Comparison of ENCODE assay signal across 14 mouse cellular contexts in the genomic region with DNA sequence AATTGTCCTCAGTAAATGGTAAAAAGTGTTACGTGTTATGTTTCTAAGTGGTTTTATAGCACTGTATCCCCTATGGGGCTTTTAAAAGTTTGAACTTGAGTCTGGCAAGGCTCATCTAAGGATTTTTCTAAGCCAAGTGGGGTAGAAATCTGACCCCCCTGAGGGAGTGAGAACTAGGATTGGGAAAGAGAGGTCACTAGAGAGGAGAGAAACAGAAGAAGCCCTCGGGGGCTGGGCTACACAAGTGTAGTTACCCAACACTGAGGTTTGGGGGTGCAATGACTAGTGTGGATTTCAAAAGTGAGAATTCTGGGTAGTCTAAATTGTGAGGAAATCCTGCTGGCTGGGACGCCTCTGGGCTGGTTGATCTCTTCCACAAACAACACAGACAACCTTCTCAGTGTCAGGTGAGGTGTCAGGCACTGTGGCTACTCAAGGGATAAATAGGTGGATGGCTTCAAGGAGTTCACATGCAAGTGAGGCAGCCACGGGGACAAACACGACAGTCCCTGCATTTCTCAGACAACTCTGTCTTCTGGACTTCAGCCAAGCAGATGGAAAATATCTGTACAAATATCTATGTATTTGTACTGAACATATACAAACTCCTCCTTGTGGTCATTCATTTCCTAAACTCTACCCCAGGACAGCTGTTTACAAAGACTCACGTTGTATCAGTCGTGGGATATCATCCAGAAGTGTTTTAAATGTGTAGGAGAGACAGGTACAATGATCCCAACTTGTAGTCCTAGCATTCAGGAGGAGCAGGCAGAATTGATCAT. TPM values are rescaled to one million over a fixed set of nuclear protein-coding genes. Genes with fewer than 3 reads are reported as not detected.
DNase-seq lines count a peak whose midpoint lies in the region; ATAC-seq and TF ChIP-seq lines count a peak whose summit lies in the region.
"Had no signal": no experiment of that assay in that cellular context is flagged by ENCODE, and none has a peak within 500 bp of the region (broad histone marks: within the 10 kb centered on the region; RNA-seq: fewer than 3 reads in every experiment).

No protein-coding gene starts in this region.

- no peaks in the 10 kb centered on the region for H3K9me3 ChIP-seq in embryonic facial prominence, embryonic 12.5 days
- no peaks in the 10 kb centered on the region for H3K9me3 ChIP-seq in limb, embryonic 14.5 days (ENCODE audit: control insufficient read depth, low read length)
- H3K9me3 ChIP-seq in forebrain, embryonic 15.5 days, result no peaks in the 10 kb centered on the region
- H3K9me3 ChIP-seq in midbrain, embryonic 15.5 days, result no peaks in the 10 kb centered on the region
- H3K9me3 ChIP-seq: heart, embryonic 15.5 days; neural tube, embryonic 15.5 days had no signal

- H3K9ac ChIP-seq in embryonic facial prominence, embryonic 12.5 days, result no peak overlapping the region
- 0 out of 2 replicates have a peak overlapping the region, but pooled peaks have one; percentile 18 for H3K9ac ChIP-seq in limb, embryonic 14.5 days (ENCODE audit: low read depth, low read length, severe bottlenecking)
- no peak overlapping the region for H3K9ac ChIP-seq in forebrain, embryonic 15.5 days (replicated peaks)
- no peak overlapping the region for H3K9ac ChIP-seq in midbrain, embryonic 15.5 days
- H3K9ac ChIP-seq: heart, embryonic 15.5 days; neural tube, embryonic 15.5 days had no signal

- peak overlapping the region; percentile 7; the same call in 1 of the 2 replicates for H3K27ac ChIP-seq in embryonic facial prominence, embryonic 12.5 days
- no peak overlapping the region for H3K27ac ChIP-seq in limb, embryonic 14.5 days (replicated peaks; ENCODE audit: low read depth, low read length)
- H3K27ac ChIP-seq in forebrain, embryonic 15.5 days (replicated peaks), result no peak overlapping the region
- H3K27ac ChIP-seq in midbrain, embryonic 15.5 days, result no peak overlapping the region
- H3K27ac ChIP-seq: heart, embryonic 15.5 days; macrophage; neural tube, embryonic 15.5 days had no signal

- 0 out of 2 replicates have a peak, but pooled peaks have one; percentile 28 for ATAC-seq in embryonic facial prominence, embryonic 12.5 days (ENCODE audit: insufficient number of reproducible peaks, insufficient read depth, low FRiP score, low TSS enrichment)
- peak; percentile 88 for ATAC-seq in limb, embryonic 14.5 days (ENCODE audit: low FRiP score, low read depth)
- ATAC-seq in megakaryocyte progenitor cell, adult 5-6 weeks (replicated peaks; ENCODE audit: poor library complexity), result peak; percentile 78
- ATAC-seq in forebrain, embryonic 15.5 days (replicated peaks), result no peak
- no peak for ATAC-seq in midbrain, embryonic 15.5 days (replicated peaks)

- peaks cover 9% of the 10 kb centered on the region; the same call in 1 of the 2 replicates for H3K4me1 ChIP-seq in embryonic facial prominence, embryonic 12.5 days
- H3K4me1 ChIP-seq in limb, embryonic 14.5 days (ENCODE audit: control insufficient read depth, insufficient read depth, low read length), result peaks cover 14% of the 10 kb centered on the region
- H3K4me1 ChIP-seq in forebrain, embryonic 15.5 days, result no peaks in the 10 kb centered on the region
- H3K4me1 ChIP-seq in midbrain, embryonic 15.5 days, result no peaks in the 10 kb centered on the region
- H3K4me1 ChIP-seq: heart, embryonic 15.5 days; neural tube, embryonic 15.5 days had no signal

- 42% methylated on average over 7 of the region's 7 CpGs for WGBS in embryonic facial prominence, embryonic 12.5 days
- 37% methylated on average over 7 of the region's 7 CpGs for WGBS in limb, embryonic 14.5 days
- 74% methylated on average over 7 of the region's 7 CpGs for WGBS in forebrain, embryonic 15.5 days
- 73% methylated on average over 7 of the region's 7 CpGs for WGBS in midbrain, embryonic 15.5 days

- H3K36me3 ChIP-seq in embryonic facial prominence, embryonic 12.5 days, result no peaks in the 10 kb centered on the region
- no peaks in the 10 kb centered on the region for H3K36me3 ChIP-seq in limb, embryonic 14.5 days (ENCODE audit: control insufficient read depth, insufficient read depth, low read length)
- H3K36me3 ChIP-seq in forebrain, embryonic 15.5 days, result no peaks in the 10 kb centered on the region
- H3K36me3 ChIP-seq in midbrain, embryonic 15.5 days (replicated peaks), result no peaks in the 10 kb centered on the region
- H3K36me3 ChIP-seq: heart, embryonic 15.5 days; neural tube, embryonic 15.5 days had no signal

- peak; percentile 56 for DNase-seq in adrenal gland, adult 2 months
- DNase-seq in adrenal gland, postnatal 25 days, result no peak
- peak; percentile 59 for DNase-seq in limb, embryonic 14.5 days (ENCODE audit: low spot score)
- no peak for DNase-seq in layer of hippocampus, adult 11-12 months (ENCODE audit: low spot score)
- DNase-seq: cerebellum, adult 11-12 months; kidney, adult 9 months had no signal

- H3K4me2 ChIP-seq in embryonic facial prominence, embryonic 12.5 days (replicated peaks), result no peak overlapping the region
- no peak overlapping the region for H3K4me2 ChIP-seq in limb, embryonic 14.5 days (replicated peaks; ENCODE audit: low read depth, low read length, severe bottlenecking)
- H3K4me2 ChIP-seq in forebrain, embryonic 15.5 days (replicated peaks), result no peak overlapping the region
- no peak overlapping the region for H3K4me2 ChIP-seq in midbrain, embryonic 15.5 days
- H3K4me2 ChIP-seq: heart, embryonic 15.5 days; neural tube, embryonic 15.5 days had no signal

- H3K27me3 ChIP-seq in embryonic facial prominence, embryonic 12.5 days, result no peaks in the 10 kb centered on the region
- no peaks in the 10 kb centered on the region for H3K27me3 ChIP-seq in limb, embryonic 14.5 days (ENCODE audit: control insufficient read depth, insufficient read depth, low read length)
- no peaks in the 10 kb centered on the region for H3K27me3 ChIP-seq in forebrain, embryonic 15.5 days
- H3K27me3 ChIP-seq in midbrain, embryonic 15.5 days (replicated peaks), result no peaks in the 10 kb centered on the region
- H3K27me3 ChIP-seq: heart, embryonic 15.5 days; neural tube, embryonic 15.5 days had no signal

- no peak for TF ChIP-seq POLR2A in limb, embryonic 14.5 days (IDR thresholded peaks at IDR 0.05; ENCODE audit: borderline replicate concordance, extremely low read depth, insufficient read depth, insufficient read length)

- H3K4me3 ChIP-seq in embryonic facial prominence, embryonic 12.5 days, result no peak overlapping the region
- no peak overlapping the region for H3K4me3 ChIP-seq in limb, embryonic 14.5 days (replicated peaks; ENCODE audit: low read length)
- no peak overlapping the region for H3K4me3 ChIP-seq in forebrain, embryonic 15.5 days
- H3K4me3 ChIP-seq in midbrain, embryonic 15.5 days, result no peak overlapping the region
- H3K4me3 ChIP-seq: erythroblast, embryonic 14.5 days; heart, embryonic 15.5 days; neural tube, embryonic 15.5 days had no signal

RNA-seq across cellular contexts. Expression of gene Ppp1r15b, which starts 10.8 kb away (rescaled TPM):
- total RNA-seq in adrenal gland, adult 2 months (2021), result 10 to 100 TPM; 89.6 to 90.2 TPM
- 34.1 and 40.4 TPM in 2 replicates for polyA plus RNA-seq in adrenal gland, adult 2 months (2012; rRNA removed)
- 82.5 and 88.1 TPM in 2 replicates for total RNA-seq in adrenal gland, postnatal 25 days (2021)
- polyA plus RNA-seq in embryonic facial prominence, embryonic 12.5 days (2016; fragmentation: Nextera tagmentation; extraction: Ambion mirVana), result 40.4 and 45.0 TPM in 2 replicates
- 29.9 and 31.0 TPM in 2 replicates for polyA plus RNA-seq in limb, embryonic 14.5 days (2012; rRNA removed)
- 38.5 and 40.0 TPM in 2 replicates for polyA plus RNA-seq in limb, embryonic 14.5 days (2014; fragmentation: Nextera tagmentation; extraction: Ambion mirVana)
- 54.1 and 60.2 TPM in 2 replicates for total RNA-seq in megakaryocyte progenitor cell, adult 5-6 weeks (2015)
- 86.1 and 90.7 TPM in 2 replicates for total RNA-seq in megakaryocyte progenitor cell, adult 5-6 weeks (2017)
- 31.8 and 32.0 TPM in 2 replicates for polyA plus RNA-seq in forebrain, embryonic 15.5 days (2015; fragmentation: Nextera tagmentation; extraction: Ambion mirVana)
- polyA plus RNA-seq in midbrain, embryonic 15.5 days (2015; fragmentation: Nextera tagmentation; extraction: Ambion mirVana), result 29.2 and 30.1 TPM in 2 replicates

RNA-seq across cellular contexts. Expression of gene Plekha6, which starts 43.9 kb away (rescaled TPM):
- 10 to 100 TPM; 10.3 to 22.6 TPM for total RNA-seq in adrenal gland, adult 2 months (2021)
- 16.9 and 22.5 TPM in 2 replicates for polyA plus RNA-seq in adrenal gland, adult 2 months (2012; rRNA removed)
- total RNA-seq in adrenal gland, postnatal 25 days (2021), result 13.5 and 18.4 TPM in 2 replicates
- 4.6 and 5.2 TPM in 2 replicates for polyA plus RNA-seq in embryonic facial prominence, embryonic 12.5 days (2016; fragmentation: Nextera tagmentation; extraction: Ambion mirVana)
- polyA plus RNA-seq in limb, embryonic 14.5 days (2012; rRNA removed), result 6.6 and 6.9 TPM in 2 replicates
- 4.0 and 4.2 TPM in 2 replicates for polyA plus RNA-seq in limb, embryonic 14.5 days (2014; fragmentation: Nextera tagmentation; extraction: Ambion mirVana)
- 0.42 and 1.8 TPM in 2 replicates for total RNA-seq in megakaryocyte progenitor cell, adult 5-6 weeks (2015)
- 1.1 and 2.2 TPM in 2 replicates for total RNA-seq in megakaryocyte progenitor cell, adult 5-6 weeks (2017)
- 10.6 and 12.8 TPM in 2 replicates for polyA plus RNA-seq in forebrain, embryonic 15.5 days (2015; fragmentation: Nextera tagmentation; extraction: Ambion mirVana)
- 21.4 and 23.4 TPM in 2 replicates for polyA plus RNA-seq in midbrain, embryonic 15.5 days (2015; fragmentation: Nextera tagmentation; extraction: Ambion mirVana)
- polyA plus RNA-seq: macrophage had no signal

Comparison
In these comparisons a context has a peak if more than half of its experiments do, and no peak if none do; other contexts are left out.
1. DNase-seq: peak in adrenal gland, adult 2 months (single experiment) and limb, embryonic 14.5 days (single experiment); none in adrenal gland, postnatal 25 days (single experiment) and layer of hippocampus, adult 11-12 months (single experiment).
2. ATAC-seq: peak in embryonic facial prominence, embryonic 12.5 days (single experiment), limb, embryonic 14.5 days (single experiment) and megakaryocyte progenitor cell, adult 5-6 weeks (single experiment); none in forebrain, embryonic 15.5 days (single experiment) and midbrain, embryonic 15.5 days (single experiment).